Mouse (Mus musculus) bone marrow macrophage, adult 2 months (primary cell): Measurements from ENCODE around the gene Tardbp.

Experiments
- CTCF ChIP-seq: IDR thresholded peaks from 2 replicates; pipeline ENCODE4 v1.5.1; 2012; ENCODE audit warnings: low read depth, mild to moderate bottlenecking, low read length, moderate library complexity
- POLR2A ChIP-seq: IDR thresholded peaks from 2 replicates; pipeline ENCODE4 v1.6.1; 2012; ENCODE audit warnings: mild to moderate bottlenecking, low read depth, low read length, borderline replicate concordance

DNA sequence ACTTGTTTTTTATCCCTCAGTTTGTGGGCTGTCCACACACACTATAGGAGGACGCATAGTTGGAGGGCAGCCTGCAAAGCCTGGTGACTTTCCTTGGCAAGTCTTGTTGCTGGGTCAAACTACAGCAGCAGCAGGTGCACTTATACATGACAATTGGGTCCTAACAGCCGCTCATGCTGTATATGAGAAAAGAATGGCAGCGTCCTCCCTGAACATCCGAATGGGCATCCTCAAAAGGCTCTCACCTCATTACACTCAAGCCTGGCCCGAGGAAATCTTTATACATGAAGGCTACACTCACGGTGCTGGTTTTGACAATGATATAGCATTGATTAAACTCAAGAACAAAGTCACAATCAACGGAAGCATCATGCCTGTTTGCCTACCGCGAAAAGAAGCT is 13.1 kb downstream of the Tardbp start:
- TF ChIP-seq CTCF = no peak
- no peak for TF ChIP-seq POLR2A
